Mouse (Mus musculus): ENCODE measurements around the gene Gtpbp6. TPM values are rescaled to one million over a fixed set of nuclear protein-coding genes. Genes with fewer than 3 reads are reported as not detected.
"Not testable (repeated sequence)": the region's sequence is repeated elsewhere in the genome, so short reads cannot be mapped to it uniquely, and the experiment has no call there.

Gene Gtpbp6
- polyA plus RNA-seq, 1 experiment from 2014 or later: 42.1 TPM

GRCm38 (mm10) chr5:110098991-110099477, 9.0 kb downstream of the Gtpbp6 start:
- Histone ChIP-seq H3K27ac (peak overlapping the region; percentile 18; the same call in 1 of the 2 replicates), H3K4me3 (no peak overlapping the region), H3K36me3 (peaks cover 20% of the 10 kb centered on the region), H3K9ac (no peak overlapping the region), H3K9me3 (no peaks in the 10 kb centered on the region), H3K4me2 (no peak overlapping the region), H3K27me3 (peaks cover 10% of the 10 kb centered on the region), H3K4me1 (peaks cover 28% of the 10 kb centered on the region)
- ATAC-seq (ENCODE audit: insufficient number of reproducible peaks, insufficient read depth, low FRiP score, low TSS enrichment, low read depth): no peak
- WGBS: 29% methylated on average over 1 of the region's 1 CpGs

GRCm38 (mm10) chr5:110094847-110095213, 13.2 kb downstream of the Gtpbp6 start:
- WGBS: 3% methylated on average over 4 of the region's 4 CpGs
- Histone ChIP-seq H3K4me2 (peak overlapping the region; percentile 71), H3K4me3 (peak overlapping the region; percentile 53), H3K9ac (peak overlapping the region; percentile 70), H3K4me1 (0 out of 2 replicates have a peak, but pooled peaks cover 5% of the 10 kb centered on the region), H3K27ac (no peak overlapping the region), H3K36me3 (no peaks in the 10 kb centered on the region), H3K9me3 (no peaks in the 10 kb centered on the region), H3K27me3 (no peaks in the 10 kb centered on the region)
- no peak for ATAC-seq (ENCODE audit: insufficient number of reproducible peaks, insufficient read depth, low FRiP score, low TSS enrichment, low read depth)

- no peaks in the 10 kb centered on the region for H3K27me3 ChIP-seq
These were observed 13.8 kb downstream of the Gtpbp6 start, which contains the start of gene Gm35315 for GRCm38 (mm10) chr5:110094030-110094846. TSS of gene Gm35315 (minus strand) at chr5:110094420.

GRCm38 (mm10) chr5:110091546-110091945, 16.5 kb downstream of the Gtpbp6 start:
- no peaks in the 10 kb centered on the region for H3K36me3 ChIP-seq
- no peak overlapping the region for H3K4me3 ChIP-seq
- WGBS: 73% methylated on average over 2 of the region's 2 CpGs
- no peak for ATAC-seq (ENCODE audit: insufficient number of reproducible peaks, insufficient read depth, low FRiP score, low TSS enrichment, low read depth)
- no peaks in the 10 kb centered on the region for H3K27me3 ChIP-seq
- no peak overlapping the region for H3K9ac ChIP-seq
- no peak overlapping the region for H3K4me2 ChIP-seq
- no peaks in the 10 kb centered on the region for H3K9me3 ChIP-seq
- no peak overlapping the region for H3K27ac ChIP-seq
- 0 out of 2 replicates have a peak, but pooled peaks cover 5% of the 10 kb centered on the region for H3K4me1 ChIP-seq

More at GRCm38 (mm10) chr5:110094030-110094846, 13.8 kb downstream of the Gtpbp6 start, which contains the start of gene Gm35315:
- H3K9ac ChIP-seq: peak within 1 kb of the TSS; percentile 70
- peak within 1 kb of the TSS; percentile 71 for H3K4me2 ChIP-seq
- WGBS: 2% methylated on average over 24 of the region's 25 CpGs
- no peaks in the 10 kb centered on the region for H3K36me3 ChIP-seq
- peak; percentile 91 for ATAC-seq (ENCODE audit: insufficient number of reproducible peaks, insufficient read depth, low FRiP score, low TSS enrichment, low read depth)
- no peaks in the 10 kb centered on the region for H3K9me3 ChIP-seq
- H3K27ac ChIP-seq: no peak within 1 kb of the TSS
- 0 out of 2 replicates have a peak, but pooled peaks cover 5% of the 10 kb centered on the region for H3K4me1 ChIP-seq
- H3K4me3 ChIP-seq: peak within 1 kb of the TSS; percentile 53

- H3K9ac ChIP-seq: no peak overlapping the region
- H3K27me3 ChIP-seq: no peaks in the 10 kb centered on the region
- peaks cover 11% of the 10 kb centered on the region for H3K9me3 ChIP-seq
- H3K36me3 ChIP-seq: no peaks in the 10 kb centered on the region
- no peak overlapping the region for H3K27ac ChIP-seq
- H3K4me1 ChIP-seq: no peaks in the 10 kb centered on the region
- WGBS: 36% methylated on average over 14 of the region's 14 CpGs
- no peak overlapping the region for H3K4me2 ChIP-seq
- ATAC-seq (ENCODE audit: insufficient number of reproducible peaks, insufficient read depth, low FRiP score, low TSS enrichment, low read depth): no peak
- no peak overlapping the region for H3K4me3 ChIP-seq
These were observed 21.7 kb downstream of the Gtpbp6 start for GRCm38 (mm10) chr5:110086161-110086866.

- H3K4me2 ChIP-seq: no peak overlapping the region
- H3K4me1 ChIP-seq: no peaks in the 10 kb centered on the region
- H3K27me3 ChIP-seq: no peaks in the 10 kb centered on the region
- 86% methylated on average over 4 of the region's 4 CpGs for WGBS
- no peak overlapping the region for H3K4me3 ChIP-seq
- H3K9me3 ChIP-seq: peaks cover 35% of the 10 kb centered on the region
- H3K9ac ChIP-seq: no peak overlapping the region
- no peak overlapping the region for H3K27ac ChIP-seq
- H3K36me3 ChIP-seq: peaks cover 13% of the 10 kb centered on the region
- no peak for ATAC-seq (ENCODE audit: insufficient number of reproducible peaks, insufficient read depth, low FRiP score, low TSS enrichment, low read depth)
These were observed 25.0 kb downstream of the Gtpbp6 start for GRCm38 (mm10) chr5:110082961-110083360.

GRCm38 (mm10) chr5:110072413-110072812, 35.6 kb downstream of the Gtpbp6 start, which contains the start of gene Gm17655:
TSS of gene Gm17655 (minus strand) at chr5:110072513.
- H3K27ac ChIP-seq; H3K4me2 ChIP-seq; H3K36me3 ChIP-seq; H3K9ac ChIP-seq; H3K27me3 ChIP-seq; H3K4me3 ChIP-seq; H3K4me1 ChIP-seq; ATAC-seq (ENCODE audit: insufficient number of reproducible peaks, insufficient read depth, low FRiP score, low TSS enrichment, low read depth): not testable (repeated sequence)
- WGBS: 85% methylated on average over 2 of the region's 2 CpGs
- H3K9me3 ChIP-seq: peaks cover 39% of the 10 kb centered on the region

GRCm38 (mm10) chr5:110057637-110058408, 50.2 kb downstream of the Gtpbp6 start:
- H3K36me3 ChIP-seq: no peaks in the 10 kb centered on the region
- no peaks in the 10 kb centered on the region for H3K4me1 ChIP-seq
- no peaks in the 10 kb centered on the region for H3K27me3 ChIP-seq
- ATAC-seq (ENCODE audit: insufficient number of reproducible peaks, insufficient read depth, low FRiP score, low TSS enrichment, low read depth): peak; percentile 84; the same call in 1 of the 2 replicates
- H3K4me2 ChIP-seq: peak overlapping the region; percentile 59
- H3K9me3 ChIP-seq: 0 out of 2 replicates have a peak, but pooled peaks cover 12% of the 10 kb centered on the region
- H3K4me3 ChIP-seq: peak overlapping the region; percentile 55
- H3K27ac ChIP-seq: peak overlapping the region; percentile 48; the same call in 1 of the 2 replicates
- H3K9ac ChIP-seq: peak overlapping the region; percentile 73
- WGBS: 3% methylated on average over 19 of the region's 19 CpGs

Other genes with a start within 250 kb of the Gtpbp6 start
- gene Gm15446, start 184.8 kb downstream of the Gtpbp6 start, polyA plus RNA-seq (2015; fragmentation: Nextera tagmentation; extraction: Ambion mirVana): 0.88 and 1.1 TPM in 2 replicates
- gene Zfp932, start 111.7 kb downstream of the Gtpbp6 start, polyA plus RNA-seq (2015; fragmentation: Nextera tagmentation; extraction: Ambion mirVana): 30.0 and 31.3 TPM in 2 replicates
- 4.0 and 4.8 TPM in 2 replicates for gene Gm17655, start 35.7 kb downstream of the Gtpbp6 start, polyA plus RNA-seq (2015; fragmentation: Nextera tagmentation; extraction: Ambion mirVana)
- 1.1 TPM in 2 replicates for gene Gm35315, start 13.8 kb downstream of the Gtpbp6 start, polyA plus RNA-seq (2015; fragmentation: Nextera tagmentation; extraction: Ambion mirVana)
- gene Plcxd1, start 8.2 kb downstream of the Gtpbp6 start, polyA plus RNA-seq (2015; fragmentation: Nextera tagmentation; extraction: Ambion mirVana): 1.9 and 2.7 TPM in 2 replicates
- 6.5 and 6.7 TPM in 2 replicates for gene Zfp605, start 1.9 kb upstream of the Gtpbp6 start, polyA plus RNA-seq (2015; fragmentation: Nextera tagmentation; extraction: Ambion mirVana)
- gene Chfr, start 27.6 kb upstream of the Gtpbp6 start, polyA plus RNA-seq (2015; fragmentation: Nextera tagmentation; extraction: Ambion mirVana): 36.6 and 38.1 TPM in 2 replicates
- gene Golga3, start 68.5 kb upstream of the Gtpbp6 start, polyA plus RNA-seq (2015; fragmentation: Nextera tagmentation; extraction: Ambion mirVana): 25.3 and 25.4 TPM in 2 replicates
- gene Ankle2, start 122.8 kb upstream of the Gtpbp6 start, polyA plus RNA-seq (2015; fragmentation: Nextera tagmentation; extraction: Ambion mirVana): 29.4 and 30.0 TPM in 2 replicates
- gene Pgam5, start 161.7 kb upstream of the Gtpbp6 start, polyA plus RNA-seq (2015; fragmentation: Nextera tagmentation; extraction: Ambion mirVana): 65.6 and 67.2 TPM in 2 replicates
- 8.1 and 11.0 TPM in 2 replicates for gene Pxmp2, start 178.0 kb upstream of the Gtpbp6 start, polyA plus RNA-seq (2015; fragmentation: Nextera tagmentation; extraction: Ambion mirVana)
- 32.6 and 35.5 TPM in 2 replicates for gene Pole, start 178.1 kb upstream of the Gtpbp6 start, polyA plus RNA-seq (2015; fragmentation: Nextera tagmentation; extraction: Ambion mirVana)
- gene P2rx2, start 235.0 kb upstream of the Gtpbp6 start, polyA plus RNA-seq (2015; fragmentation: Nextera tagmentation; extraction: Ambion mirVana): 2.6 and 3.1 TPM in 2 replicates
- not detected in 2 replicates for gene Lrcol1, start 236.5 kb upstream of the Gtpbp6 start, polyA plus RNA-seq (2015; fragmentation: Nextera tagmentation; extraction: Ambion mirVana)

Data from embryonic facial prominence, embryonic 13.5 days (tissue).